Mouse (Mus musculus): Measurements from ENCODE around the gene Tnfsfm13.

- no peak for TF ChIP-seq CTCF (IDR thresholded peaks at IDR 0.05; ENCODE audit: low read depth, low read length)
- no peak for TF ChIP-seq POLR2A (IDR thresholded peaks at IDR 0.05; ENCODE audit: borderline replicate concordance, low read depth, low read length)
Measured at GRCm38 (mm10) chr11:69718661-69719060, 22.8 kb upstream of the Tnfsfm13 start.
